9 mouse cellular contexts compared by ENCODE assay signal in genomic region chr7:46098221-46098918, GRCm38 (mm10). TPM values are rescaled to one million over a fixed set of nuclear protein-coding genes. Genes with fewer than 3 reads are reported as not detected.
DNase-seq lines count a peak whose midpoint lies in the region; TF ChIP-seq lines count a peak whose summit lies in the region.
"Had no signal": no experiment of that assay in that cellular context is flagged by ENCODE, and none has a peak within 500 bp of the region (broad histone marks: within the 10 kb centered on the region; RNA-seq: fewer than 3 reads in every experiment).

No protein-coding gene starts in this region.

- peak overlapping the region; percentile 86 for H3K9ac ChIP-seq in heart, adult 2 months (ENCODE audit: low read depth, low read length)
- H3K9ac ChIP-seq: intestine, embryonic 15.5 days; lung, embryonic 14.5 days had no signal

- peak overlapping the region; percentile 42 for H3K4me3 ChIP-seq in left cerebral cortex, adult 2 months
- peak overlapping the region; percentile 40 for H3K4me3 ChIP-seq in heart, adult 2 months
- H3K4me3 ChIP-seq: intestine, embryonic 15.5 days had no signal

- WGBS in heart, adult 2 months: 40% methylated on average over 19 of the region's 19 CpGs

- H3K79me2 ChIP-seq in heart, adult 2 months (replicated peaks; ENCODE audit: control insufficient read depth, insufficient read depth, low read length): no peaks in the 10 kb centered on the region

- H3K36me3 ChIP-seq in heart, adult 2 months (ENCODE audit: control insufficient read depth, insufficient read depth, low read length): no peaks in the 10 kb centered on the region
- H3K36me3 ChIP-seq: intestine, embryonic 15.5 days had no signal

- peak overlapping the region; percentile 81 for H3K27ac ChIP-seq in left cerebral cortex, adult 2 months
- H3K27ac ChIP-seq in heart, adult 2 months: peak overlapping the region; percentile 93
- H3K27ac ChIP-seq: intestine, embryonic 15.5 days had no signal

- H3K27me3 ChIP-seq in heart, adult 2 months (ENCODE audit: control insufficient read depth, insufficient read depth, low read length): no peaks in the 10 kb centered on the region

- TF ChIP-seq EP300 in heart, adult 2 months (IDR thresholded peaks at IDR 0.05; ENCODE audit: insufficient read depth, low read depth, low read length): peak; percentile 64

- TF ChIP-seq POLR2A in heart, adult 2 months (IDR thresholded peaks at IDR 0.05; ENCODE audit: insufficient read depth, low read depth, low read length): peak; percentile 73

- intact Hi-C loops in left cerebral cortex, adult 2 months (cut with DNase I): loop anchor here (5.0 kb wide), 1 partner anchor 279 kb away; the partner anchor contains the start of gene Myod1
- intact Hi-C loops in left cerebral cortex, postnatal 4 days (cut with DNase I): loop anchor here (5.0 to 10.0 kb wide), 2 partner anchors 279 to 506 kb away; partner anchors contain the start of gene Myod1
- intact Hi-C loops in heart, adult 2 months (cut with DNase I): loop anchor here (5.0 kb wide), 2 partner anchors 34 to 509 kb away; no protein-coding TSS in a partner anchor
- intact Hi-C loops in left cerebral cortex, postnatal 36 days (cut with DNase I): loop anchor here (10.0 kb wide), 1 partner anchor 276 kb away; the partner anchor contains the start of gene Myod1

- DNase-seq in left cerebral cortex, adult 2 months (ENCODE audit: extremely low spot score in 1 of 2, low spot score in 2 of 2): peak in 1 of 2 experiments; percentile 53
- DNase-seq in left cerebral cortex, postnatal 4 days: no peak
- DNase-seq in cerebellum, postnatal 36 days: peak; percentile 62 to 70
- peak; percentile 65 to 73 for DNase-seq in heart, adult 2 months
- peak; percentile 54 to 67 for DNase-seq in left cerebral cortex, postnatal 36 days (ENCODE audit: low spot score in 2 of 2)
- no peak for DNase-seq in spleen, adult 18-20 months
- no peak for DNase-seq in ovary, postnatal 14 days (ENCODE audit: low spot score)
- DNase-seq: lung, embryonic 14.5 days had no signal

- no peak for TF ChIP-seq CTCF in left cerebral cortex, adult 2 months (IDR thresholded peaks at IDR 0.05)
- TF ChIP-seq CTCF in heart, adult 2 months (IDR thresholded peaks at IDR 0.05): no peak

- peaks cover under 1% of the 10 kb centered on the region; the same call in 1 of the 2 replicates for H3K4me1 ChIP-seq in heart, adult 2 months (ENCODE audit: control insufficient read depth, insufficient read depth, low read length)
- H3K4me1 ChIP-seq: intestine, embryonic 15.5 days had no signal

RNA-seq across cellular contexts. Expression of gene Kcnj11, which starts 2.2 kb away (rescaled TPM):
- total RNA-seq in left cerebral cortex, adult 2 months (2021): 10 to 100 TPM; 41.0 to 45.4 TPM
- 10 to 100 TPM; 11.8 to 12.8 TPM for total RNA-seq in left cerebral cortex, postnatal 4 days (2021)
- total RNA-seq in heart, adult 2 months (2021): 100 to 1,000 TPM; 111 to 123 TPM
- 110 and 182 TPM in 2 replicates for polyA plus RNA-seq in heart, adult 2 months (2012; rRNA removed)
- 10 to 100 TPM; 41.3 to 44.6 TPM for total RNA-seq in left cerebral cortex, postnatal 36 days (2021)
- polyA plus RNA-seq: lung, embryonic 14.5 days had no signal

Comparison
In these comparisons a context has a peak if more than half of its experiments do, and no peak if none do; other contexts are left out.
1. DNase-seq: peak in cerebellum, postnatal 36 days (2 of 2), heart, adult 2 months (2 of 2) and left cerebral cortex, postnatal 36 days (2 of 2); none in left cerebral cortex, postnatal 4 days (single experiment), spleen, adult 18-20 months (0 of 2) and ovary, postnatal 14 days (single experiment).